Mouse (Mus musculus) lung, postnatal 0 days (tissue): ENCODE results near the gene Alg2. TPM values are rescaled to one million over a fixed set of nuclear protein-coding genes. Genes with fewer than 3 reads are reported as not detected.

Experiments used
- ATAC-seq: fragments of 200-750 bp; cut with Nextera tagmentation; 2 replicates; pipeline ENCODE4 v1.8.0; 2017; ENCODE audit warnings: moderate library complexity
- DNase-seq: peaks from one replicate; pipeline ENCODE4 v3.0.0-alpha.2; 2016; ENCODE audit warnings: low spot score
- H3K27ac ChIP-seq: fragments of 300-500 bp; sonication (generic); 2 replicates; pipeline ENCODE4 v1.5.1; 2014; ENCODE audit warnings: antibody characterized with exemption, mild to moderate bottlenecking, low read length, mixed read lengths
- H3K27me3 ChIP-seq: fragments of 300-500 bp; sonication (generic); replicated peaks from 2 replicates; pipeline ENCODE4 v1.6.1; 2014; ENCODE audit warnings: low read length, mixed read lengths; ENCODE audit not compliant: insufficient read depth
- H3K36me3 ChIP-seq: fragments of 300-500 bp; sonication (generic); 2 replicates; pipeline ENCODE4 v1.6.1; 2014; ENCODE audit warnings: low read length, mixed read lengths; ENCODE audit not compliant: insufficient read depth
- H3K4me1 ChIP-seq: fragments of 300-500 bp; sonication (generic); 2 replicates; pipeline ENCODE4 v1.6.1; 2014; ENCODE audit warnings: antibody characterized with exemption, low read depth, low read length, mixed read lengths; ENCODE audit not compliant: insufficient read depth
- H3K4me2 ChIP-seq: fragments of 300-500 bp; sonication (generic); replicated peaks from 2 replicates; pipeline ENCODE4 v1.6.1; 2014; ENCODE audit warnings: low read depth, mild to moderate bottlenecking, low read length, moderate library complexity, mixed read lengths
- H3K4me3 ChIP-seq: fragments of 300-500 bp; sonication (generic); 2 replicates; pipeline ENCODE4 v1.5.1; 2014; ENCODE audit warnings: low read depth, low read length
- H3K9ac ChIP-seq: fragments of 300-500 bp; sonication (generic); replicated peaks from 2 replicates; pipeline ENCODE4 v1.6.1; 2014; ENCODE audit warnings: low read depth, mild to moderate bottlenecking
- H3K9me3 ChIP-seq: fragments of 300-500 bp; sonication (generic); 2 replicates; pipeline ENCODE4 v1.6.1; 2016; ENCODE audit warnings: low read length, mixed read lengths
- CTCF ChIP-seq: IDR thresholded peaks from 2 replicates; pipeline ENCODE4 v1.5.1; 2016; ENCODE audit warnings: antibody characterized with exemption, mild to moderate bottlenecking
- EP300 ChIP-seq: IDR thresholded peaks from 2 replicates; pipeline ENCODE4 v1.6.1; 2016; ENCODE audit warnings: antibody characterized with exemption, mild to moderate bottlenecking, control low read depth
- WGBS: fragments of 180-500 bp; shearing (Covaris S2); extraction: QIAGEN DNeasy Blood & Tissue Kit; methylation state at CpG from one replicate; pipeline ENCODE4 v1.1.7; 2014; 5-methylcytosine and 5-hydroxymethylcytosine counted together
- polyA plus RNA-seq: library from polyadenylated mRNA; unstranded; fragments of >200 nt; fragmentation: Nextera tagmentation; extraction: Ambion mirVana; gene quantifications from 2 replicates; pipeline ENCODE4 v1.2.1, GENCODE M21; 2015

Alg2 gene
- polyA plus RNA-seq, 1 experiment from 2014 or later, result 21.2 TPM

DNA sequence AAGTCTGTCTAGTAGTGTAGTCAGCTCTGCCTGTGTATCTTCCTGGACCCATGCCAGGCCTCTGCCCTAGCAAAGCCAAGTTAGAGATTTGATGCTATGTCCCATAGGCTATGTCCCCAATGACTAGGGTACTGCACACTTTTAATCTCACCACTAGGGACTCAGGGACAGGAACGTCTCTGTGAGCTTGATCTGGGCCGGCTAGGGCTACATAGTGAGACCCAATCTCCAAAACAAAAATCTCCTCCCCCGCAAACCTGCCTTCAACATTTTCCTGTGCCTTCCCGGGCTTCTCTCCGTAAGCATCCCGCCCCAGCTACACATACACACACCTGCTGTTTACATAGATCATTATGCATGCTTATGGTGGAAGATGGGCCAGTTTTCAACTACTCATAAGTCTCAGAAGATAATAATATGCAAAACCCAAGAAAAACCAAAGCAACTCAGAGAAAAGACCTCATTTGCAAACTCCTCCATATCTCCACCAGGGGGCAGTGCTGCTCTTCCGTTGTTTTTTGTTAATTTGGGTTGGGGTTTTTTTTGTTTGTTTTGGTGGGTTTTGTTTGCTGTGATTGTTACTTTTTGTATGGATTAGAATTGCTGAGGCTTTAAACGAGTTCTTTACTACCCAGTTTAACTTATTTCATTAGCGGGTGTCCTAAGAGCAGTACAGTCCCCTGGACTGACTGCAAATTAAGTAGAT is 54.7 kb downstream of the Alg2 start:
- Histone ChIP-seq H3K4me3 (no peak overlapping the region), H3K36me3 (no peaks in the 10 kb centered on the region), H3K9ac (no peak overlapping the region), H3K4me1 (no peaks in the 10 kb centered on the region), H3K27me3 (no peaks in the 10 kb centered on the region), H3K27ac (no peak overlapping the region), H3K4me2 (no peak overlapping the region), H3K9me3 (no peaks in the 10 kb centered on the region)
- TF ChIP-seq CTCF, result peak; percentile 77
- TF ChIP-seq EP300, result no peak
- 23% methylated on average over 9 of the region's 9 CpGs for WGBS
- ATAC-seq, result no peak
- DNase-seq, result peak; percentile 46

DNA sequence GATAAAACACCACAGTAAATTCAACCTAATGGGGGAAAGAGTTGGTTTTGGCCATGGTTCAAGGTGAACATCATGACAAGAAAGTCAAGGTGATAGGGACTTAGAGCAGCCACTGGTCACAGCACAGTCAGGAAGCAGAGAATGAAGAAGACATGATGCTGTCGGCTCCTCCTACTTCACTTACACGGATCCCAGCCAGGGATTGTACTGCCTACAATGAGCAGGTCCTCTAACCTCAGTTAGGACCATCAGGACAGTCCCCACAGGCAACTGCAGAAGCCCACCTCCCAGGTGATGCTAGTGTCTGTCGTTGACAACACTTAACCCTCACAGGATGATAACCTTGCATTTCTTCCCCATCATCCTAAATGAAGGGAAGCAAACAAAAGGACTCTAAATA is 56.3 kb downstream of the Alg2 start:
- Histone ChIP-seq H3K9me3 (no peaks in the 10 kb centered on the region), H3K4me2 (no peak overlapping the region)
- 57% methylated on average over 3 of the region's 3 CpGs for WGBS

More for the DNA sequence above, 56.3 kb downstream of the Alg2 start:
- ATAC-seq, result no peak
- no peaks in the 10 kb centered on the region for H3K36me3 ChIP-seq
- H3K4me3 ChIP-seq, result no peak overlapping the region
- no peaks in the 10 kb centered on the region for H3K27me3 ChIP-seq
- no peaks in the 10 kb centered on the region for H3K4me1 ChIP-seq
- TF ChIP-seq EP300 (no peak), CTCF (no peak)
- DNase-seq, result no peak
- H3K27ac ChIP-seq, result no peak overlapping the region
- no peak overlapping the region for H3K9ac ChIP-seq

Other genes with a start within 250 kb of the Alg2 start
- 12.8 and 14.6 TPM in 2 replicates for gene Tgfbr1, start 121.1 kb downstream of the Alg2 start, polyA plus RNA-seq
- 304 and 337 TPM in 2 replicates for gene Sec61b, start 325 bp upstream of the Alg2 start, polyA plus RNA-seq